Mouse (Mus musculus) cortical plate, adult 2 months (tissue): ENCODE results near the gene Fgfr2.

Experiments used
- CTCF ChIP-seq: fragments of 200-500 bp; IDR thresholded peaks from 2 replicates; pipeline ENCODE4 v1.5.1; 2011; ENCODE audit warnings: mild to moderate bottlenecking, control low read depth, low read length; ENCODE audit not compliant: insufficient read depth; ENCODE audit errors: extremely low read depth
- POLR2A ChIP-seq: fragments of 200-500 bp; IDR thresholded peaks from 2 replicates; pipeline ENCODE4 v1.6.1; 2011; ENCODE audit warnings: mild to moderate bottlenecking, low read length, control low read depth; ENCODE audit not compliant: insufficient read depth; ENCODE audit errors: extremely low read depth

DNA sequence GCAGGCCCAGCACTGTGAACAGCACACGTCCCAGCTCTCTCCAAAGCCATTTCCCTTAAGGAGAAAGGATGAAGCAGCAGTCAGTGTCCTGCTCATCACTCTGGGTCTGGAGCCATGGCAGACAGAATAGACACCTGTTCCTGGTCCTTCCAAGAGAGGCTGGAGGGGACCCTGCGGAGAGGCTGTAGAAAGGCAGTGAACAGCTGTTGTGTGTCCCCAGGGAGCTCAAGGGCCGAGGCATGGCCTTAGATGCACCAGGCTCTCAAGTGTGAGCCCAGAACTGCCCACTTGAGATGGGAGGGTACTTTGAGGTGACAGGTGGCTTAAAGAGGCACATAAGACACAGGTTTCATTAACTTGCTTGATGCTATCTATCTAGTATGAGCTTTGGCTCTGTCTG is 20.6 kb downstream of the Fgfr2 start:
- TF ChIP-seq CTCF (no peak), POLR2A (no peak)
